Mouse (Mus musculus) stomach, postnatal 0 days (tissue): ENCODE measurements at regions not wholly inside any gene's neighbourhood (a gene's known extent, or its start where the extent isn't known, plus 50 kb on each side); places are given as distances from the start of the nearest gene placed in this dataset.

Experiments used
- ATAC-seq: fragments of 200-750 bp; cut with Nextera tagmentation; 2 replicates; pipeline ENCODE4 v1.8.0; 2017; ENCODE audit not compliant: low FRiP score, low TSS enrichment
- DNase-seq: peaks from one replicate; pipeline ENCODE4 v3.0.0-alpha.2; 2016; ENCODE audit warnings: low spot score
- H3K27ac ChIP-seq: fragments of 300-500 bp; sonication (generic); replicated peaks from 2 replicates; pipeline ENCODE4 v1.5.1; 2014; ENCODE audit warnings: mild to moderate bottlenecking, control low read depth
- H3K27me3 ChIP-seq: fragments of 300-500 bp; sonication (generic); 2 replicates; pipeline ENCODE4 v1.6.1; 2014; ENCODE audit warnings: low read length; ENCODE audit not compliant: control insufficient read depth, insufficient read depth
- H3K36me3 ChIP-seq: fragments of 300-500 bp; sonication (generic); 2 replicates; pipeline ENCODE4 v1.6.1; 2014; ENCODE audit warnings: low read length, mixed read lengths; ENCODE audit not compliant: control insufficient read depth, insufficient read depth
- H3K4me1 ChIP-seq: fragments of 300-500 bp; sonication (generic); replicated peaks from 2 replicates; pipeline ENCODE4 v1.6.1; 2014; ENCODE audit warnings: antibody characterized with exemption; ENCODE audit not compliant: control insufficient read depth, insufficient read depth
- H3K4me2 ChIP-seq: fragments of 300-500 bp; sonication (generic); replicated peaks from 2 replicates; pipeline ENCODE4 v1.6.1; 2014; ENCODE audit warnings: low read depth, mild to moderate bottlenecking, control low read depth, moderate library complexity
- H3K4me3 ChIP-seq: fragments of 300-500 bp; sonication (generic); 2 replicates; pipeline ENCODE4 v1.5.1; 2014; ENCODE audit warnings: low read depth, low read length, control low read depth
- H3K9ac ChIP-seq: fragments of 300-500 bp; sonication (generic); 2 replicates; pipeline ENCODE4 v1.6.1; 2014; ENCODE audit warnings: mild to moderate bottlenecking, low read length, control low read depth, mixed read lengths
- H3K9me3 ChIP-seq: fragments of 300-500 bp; sonication (generic); 2 replicates; pipeline ENCODE4 v1.6.1; 2016; ENCODE audit warnings: low read length; ENCODE audit not compliant: control insufficient read depth
- CTCF ChIP-seq: IDR thresholded peaks from 2 replicates; pipeline ENCODE4 v1.5.1; 2016; ENCODE audit warnings: antibody characterized with exemption, low read depth, mild to moderate bottlenecking, moderate library complexity
- EP300 ChIP-seq: optimal IDR thresholded peaks from 2 replicates; pipeline ENCODE3; 2016; ENCODE audit warnings: antibody characterized with exemption
- WGBS: fragments of 180-500 bp; shearing (Covaris S2); extraction: QIAGEN DNeasy Blood & Tissue Kit; methylation state at CpG from one replicate; pipeline ENCODE4 v1.1.7; 2014; 5-methylcytosine and 5-hydroxymethylcytosine counted together

GRCm38 (mm10) chr16:15052389-15052923, 146.1 kb downstream of the Efcab1 start:
- H3K27ac ChIP-seq = no peak overlapping the region
- ATAC-seq (0 out of 2 replicates have a peak, but pooled peaks have one; percentile 8), DNase-seq (no peak)
- peaks cover 5% of the 10 kb centered on the region; the same call in 1 of the 2 replicates for H3K4me1 ChIP-seq
- no peak for TF ChIP-seq EP300
- no peak for TF ChIP-seq CTCF
- H3K4me3 ChIP-seq = no peak overlapping the region
- WGBS = 32% methylated on average over 7 of the region's 7 CpGs
- H3K9ac ChIP-seq = no peak overlapping the region
- no peaks in the 10 kb centered on the region for H3K27me3 ChIP-seq
- H3K9me3 ChIP-seq = no peaks in the 10 kb centered on the region
- no peak overlapping the region for H3K4me2 ChIP-seq
- H3K36me3 ChIP-seq = no peaks in the 10 kb centered on the region

DNA sequence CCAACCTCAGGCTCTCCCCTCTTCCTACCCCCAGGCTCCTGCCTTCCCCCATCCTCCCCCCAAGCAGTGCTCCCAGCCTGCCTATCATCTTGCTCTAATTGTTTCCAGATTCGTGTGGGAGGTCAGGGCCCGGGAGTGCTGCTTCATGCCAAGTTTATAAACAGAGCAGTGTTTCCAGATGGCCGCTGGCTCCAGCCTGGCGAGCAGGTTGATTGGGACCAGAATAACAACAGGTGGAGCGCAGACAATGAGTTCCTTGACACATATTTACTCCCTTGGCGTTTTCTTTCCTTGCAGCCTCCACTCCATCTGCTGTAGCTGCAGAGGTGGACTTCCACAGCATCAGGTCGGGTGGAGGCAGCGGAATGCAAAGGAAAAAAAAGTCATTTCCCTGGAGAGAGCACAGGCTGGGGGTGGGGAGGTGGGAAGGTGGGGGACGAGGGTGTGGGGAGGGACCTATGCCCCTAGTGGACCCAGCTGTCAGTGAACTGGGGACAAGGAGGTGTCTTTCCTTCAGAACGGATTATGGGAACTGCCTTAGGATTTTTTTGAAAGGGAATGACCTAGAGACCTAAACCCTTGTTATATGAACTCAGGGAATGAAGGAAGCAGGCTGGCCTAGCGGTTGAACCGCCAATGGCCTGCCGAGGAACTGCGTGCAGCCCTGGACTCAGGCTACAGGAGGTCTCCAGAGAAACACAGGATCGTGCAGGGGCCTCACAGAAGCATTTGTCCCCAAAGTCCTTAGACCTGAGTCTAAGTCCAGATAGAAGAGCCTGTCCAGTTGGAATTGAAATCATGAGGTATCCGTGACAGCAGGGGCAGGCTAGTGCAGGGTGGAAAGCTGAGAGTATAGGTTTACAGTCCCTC, 146.8 kb downstream of the Efcab1 start:
- Histone ChIP-seq H3K4me1 (peaks cover 5% of the 10 kb centered on the region; the same call in 1 of the 2 replicates), H3K9ac (no peak overlapping the region), H3K36me3 (no peaks in the 10 kb centered on the region), H3K4me2 (peak overlapping the region; percentile 32; the same call in 1 of the 2 replicates), H3K9me3 (no peaks in the 10 kb centered on the region), H3K27ac (no peak overlapping the region), H3K27me3 (no peaks in the 10 kb centered on the region), H3K4me3 (no peak overlapping the region)
- WGBS = 13% methylated on average over 16 of the region's 16 CpGs
- ATAC-seq (peak; percentile 68; the same call in 1 of the 2 replicates), DNase-seq (peak; percentile 50)
- TF ChIP-seq EP300 = no peak
- TF ChIP-seq CTCF = no peak

DNA sequence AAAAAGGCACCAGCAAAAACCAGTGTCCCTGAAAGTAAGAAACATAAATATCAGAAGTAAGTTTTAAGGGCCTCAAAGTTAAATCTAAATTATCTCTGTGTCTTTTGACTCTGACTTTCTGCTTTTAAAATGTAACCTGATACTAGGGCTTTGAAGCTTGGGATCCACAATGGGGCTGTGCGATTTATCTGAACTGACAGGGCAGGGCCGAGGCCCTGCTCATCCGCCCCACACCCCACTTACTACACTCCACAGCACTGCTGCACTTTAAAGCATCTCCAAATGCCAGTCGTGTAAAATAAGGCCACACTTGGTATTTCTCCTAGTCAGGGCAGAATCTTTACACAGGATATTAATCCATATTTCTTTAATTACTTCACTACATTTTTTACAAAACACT, 147.4 kb downstream of the Efcab1 start:
- Histone ChIP-seq H3K9me3 (no peaks in the 10 kb centered on the region), H3K36me3 (no peaks in the 10 kb centered on the region), H3K9ac (no peak overlapping the region), H3K27ac (no peak overlapping the region), H3K4me1 (peaks cover 5% of the 10 kb centered on the region; the same call in 1 of the 2 replicates), H3K27me3 (no peaks in the 10 kb centered on the region), H3K4me2 (no peak overlapping the region), H3K4me3 (no peak overlapping the region)
- DNase-seq (no peak), ATAC-seq (no peak)
- TF ChIP-seq CTCF (no peak), EP300 (no peak)
- WGBS = 39% methylated on average over 4 of the region's 4 CpGs

DNA sequence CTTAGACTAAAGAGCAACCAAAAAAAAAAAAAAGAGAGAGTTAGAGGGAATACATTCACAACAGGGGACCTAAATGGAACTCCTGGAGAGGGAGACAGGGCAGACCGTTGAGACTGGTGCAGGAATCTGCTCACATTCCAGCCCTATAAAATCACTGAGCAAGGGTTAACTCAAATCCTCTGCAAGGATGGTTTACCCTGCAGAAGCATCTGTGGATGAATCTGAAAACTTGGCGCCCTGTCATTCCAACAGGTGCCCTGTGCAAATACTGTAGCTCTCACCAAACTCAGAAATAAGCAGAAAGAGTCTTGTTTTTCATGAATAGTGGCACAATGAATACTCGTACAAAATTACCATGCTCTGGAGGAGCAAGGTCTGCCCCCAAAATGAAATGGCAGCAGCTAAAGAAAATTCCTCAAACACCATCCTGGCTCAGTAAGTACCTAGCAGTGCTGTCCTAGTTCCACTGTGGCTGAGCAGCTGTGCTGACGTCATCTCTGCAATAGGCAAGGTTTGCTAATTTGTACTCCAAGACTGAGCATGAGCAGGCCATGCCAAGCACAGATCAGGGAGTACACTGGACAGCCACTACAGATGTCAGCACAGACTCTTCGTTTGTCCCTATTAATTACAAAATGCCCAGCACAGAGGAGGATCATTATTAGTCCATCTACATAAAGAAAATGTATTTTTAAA, 148.0 kb downstream of the Efcab1 start:
- Histone ChIP-seq H3K36me3 (no peaks in the 10 kb centered on the region), H3K4me1 (peaks cover 5% of the 10 kb centered on the region; the same call in 1 of the 2 replicates), H3K4me2 (no peak overlapping the region), H3K9ac (no peak overlapping the region), H3K27ac (no peak overlapping the region), H3K4me3 (no peak overlapping the region), H3K27me3 (no peaks in the 10 kb centered on the region), H3K9me3 (no peaks in the 10 kb centered on the region)
- DNase-seq (no peak), ATAC-seq (no peak)
- TF ChIP-seq CTCF = no peak
- TF ChIP-seq EP300 = no peak
- 57% methylated on average over 5 of the region's 5 CpGs for WGBS

DNA sequence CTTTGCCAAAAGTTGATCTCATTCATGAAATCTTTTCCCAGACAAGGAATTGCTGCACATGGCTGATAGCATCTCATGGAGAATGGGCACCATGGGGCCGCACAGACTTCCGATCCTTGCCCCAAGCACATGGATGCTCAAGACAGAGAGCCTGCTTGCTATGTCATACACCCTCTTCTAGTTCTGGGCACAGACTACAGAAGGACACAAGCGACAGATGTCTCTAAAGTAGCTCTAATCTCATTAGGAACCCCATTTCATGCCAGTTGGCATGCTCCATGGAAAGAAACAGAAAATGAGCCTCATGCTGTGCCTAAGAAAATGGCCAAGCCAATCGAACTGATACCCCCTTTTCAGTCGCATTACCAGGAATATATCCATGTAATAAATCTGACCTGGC, 149.3 kb downstream of the Efcab1 start:
- peaks cover 5% of the 10 kb centered on the region; the same call in 1 of the 2 replicates for H3K4me1 ChIP-seq
- ATAC-seq (no peak), DNase-seq (no peak)
- 83% methylated on average over 5 of the region's 5 CpGs for WGBS
- no peak for TF ChIP-seq EP300
- no peak for TF ChIP-seq CTCF
- no peak overlapping the region for H3K4me3 ChIP-seq
- no peak overlapping the region for H3K9ac ChIP-seq
- no peak overlapping the region for H3K4me2 ChIP-seq
- no peaks in the 10 kb centered on the region for H3K9me3 ChIP-seq
- H3K27me3 ChIP-seq = no peaks in the 10 kb centered on the region
- H3K27ac ChIP-seq = no peak overlapping the region
- no peaks in the 10 kb centered on the region for H3K36me3 ChIP-seq
